Mouse (Mus musculus) right cerebral cortex, adult 2 months (tissue): ENCODE results near the gene Gm5039.
"Not testable (repeated sequence)": the region's sequence is repeated elsewhere in the genome, so short reads cannot be mapped to it uniquely, and the experiment has no call there.

ENCODE experiments used
- DNase-seq, 2 experiments: peaks; one replicate each; pipeline ENCODE4 v3.0.0; 2021 to 2022; ENCODE audit warnings: low spot score in 2 of 2

Gm5039 gene

DNA sequence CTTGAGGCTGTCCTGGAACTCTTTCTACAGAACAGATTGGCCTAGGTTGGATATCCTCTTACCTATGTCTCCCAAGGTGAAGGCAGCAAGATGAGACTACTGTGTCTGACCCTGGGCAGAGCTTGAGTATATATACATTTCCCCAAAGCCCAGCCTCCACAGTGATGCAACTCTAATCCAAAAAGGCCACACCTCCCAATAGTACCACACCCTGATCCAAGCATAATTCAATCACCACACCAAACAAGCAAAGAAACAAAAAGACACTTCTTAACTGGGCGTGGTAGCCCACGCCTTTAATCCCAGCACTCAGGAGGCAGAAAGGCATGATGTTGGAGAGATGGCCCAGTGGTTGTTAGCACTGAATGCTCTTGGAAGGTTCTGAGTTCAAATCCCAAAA is at the start of gene Gm5039:
Gene Gm5039, minus strand, starts transcription at position 101 of the 400 bp plus-strand sequence.
- not testable (repeated sequence) for DNase-seq

DNA sequence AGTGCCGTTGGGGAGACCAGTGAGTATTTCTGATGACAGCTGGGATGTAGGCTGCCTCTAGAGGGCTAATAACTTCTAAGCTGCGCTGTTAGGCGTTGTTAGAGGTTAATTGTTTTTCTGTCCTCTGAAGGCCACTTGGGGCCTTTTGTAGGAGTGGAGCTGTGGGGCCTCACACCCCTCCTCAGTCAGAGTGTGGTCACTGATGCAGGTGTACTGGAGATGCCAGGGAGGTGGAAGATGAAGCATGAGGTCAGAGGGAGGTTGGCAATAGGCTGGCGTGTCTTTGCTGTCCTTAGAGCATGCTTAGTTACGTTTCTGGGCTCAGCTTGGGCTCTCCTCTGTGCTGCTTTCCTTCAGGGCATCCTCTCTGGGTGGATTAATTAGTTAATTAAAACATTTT is 48.2 kb upstream of the Gm5039 start:
- DNase-seq: no peak

DNA sequence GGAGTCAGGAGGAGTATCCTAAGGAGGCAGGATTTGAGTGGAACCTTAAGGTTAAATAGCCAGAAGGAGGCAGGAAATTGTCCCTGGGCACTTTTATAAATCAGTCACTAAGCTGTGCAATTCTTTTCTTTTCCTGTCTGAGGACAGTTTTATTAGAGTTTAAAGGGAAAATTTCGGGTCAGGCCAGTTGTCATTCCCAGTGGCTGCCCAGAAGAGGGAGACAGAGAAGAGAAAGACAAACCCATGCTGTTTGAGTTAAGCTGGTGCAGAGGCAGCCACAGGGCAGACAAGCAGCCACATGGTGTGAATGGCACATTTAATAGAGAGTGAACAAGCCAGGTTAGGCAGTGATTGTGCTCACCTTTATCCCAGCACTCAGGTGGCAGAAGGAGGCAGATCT is 46.5 kb upstream of the Gm5039 start:
- not testable (repeated sequence) for DNase-seq

DNA sequence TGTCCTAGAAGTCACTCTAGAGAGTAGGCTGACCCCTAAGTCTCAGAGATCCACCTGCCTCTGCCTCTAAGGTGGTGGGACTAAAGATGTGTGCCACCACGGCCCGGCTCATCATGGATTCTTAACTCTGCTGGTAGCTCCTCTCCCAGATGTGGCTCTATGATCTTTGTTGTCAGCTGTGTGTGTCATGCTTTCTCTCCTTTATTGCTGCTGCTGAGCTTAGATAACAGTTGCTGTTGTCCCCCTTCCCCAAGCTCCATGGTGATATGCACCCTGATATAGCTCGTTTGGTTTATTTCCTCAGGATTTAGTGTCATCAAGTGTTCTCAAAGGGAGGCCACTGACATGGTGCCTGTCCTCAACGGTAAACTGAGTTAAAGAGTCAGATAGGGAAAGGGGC is 45.9 kb upstream of the Gm5039 start:
- DNase-seq: not testable (repeated sequence)

DNA sequence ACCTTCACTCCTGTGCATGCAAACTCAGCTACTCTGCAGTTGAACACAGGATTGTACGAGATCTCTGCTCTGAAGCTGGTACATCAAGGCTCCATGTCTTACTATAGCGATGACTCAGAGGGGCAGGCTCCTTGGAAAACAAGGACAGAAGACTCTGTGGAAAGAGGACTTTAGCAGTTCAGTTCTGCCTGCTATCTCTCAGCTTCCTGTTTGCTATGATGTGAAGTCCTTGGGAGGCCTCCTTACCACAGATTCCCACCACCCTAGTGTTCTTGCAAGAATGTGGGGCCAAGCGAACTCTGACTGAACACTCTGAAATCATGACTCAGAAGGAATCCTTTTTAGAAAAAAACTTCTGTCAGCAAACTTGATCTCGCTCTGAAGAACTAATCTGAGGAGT is 44.8 kb upstream of the Gm5039 start:
- DNase-seq: no peak

DNA sequence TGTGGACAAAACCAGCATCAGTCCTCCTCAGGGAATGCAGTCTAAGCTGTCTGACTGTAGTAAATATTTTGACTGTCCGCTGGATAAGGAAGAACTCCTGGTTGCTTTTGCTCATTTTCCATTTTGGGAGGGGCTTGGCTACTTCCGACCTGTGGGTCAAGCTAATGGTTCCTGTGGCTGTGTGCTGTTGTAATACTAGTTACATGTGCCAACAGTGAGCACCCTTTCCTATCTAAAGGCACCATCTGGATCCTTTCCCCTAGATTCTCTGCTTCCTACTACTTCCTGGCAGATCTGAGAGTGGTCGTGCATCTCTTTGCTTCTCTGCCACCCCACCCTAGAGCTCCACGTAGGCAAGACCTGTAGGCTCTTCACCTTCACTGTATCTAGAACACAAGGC is 43.8 kb upstream of the Gm5039 start:
- DNase-seq: no peak

DNA sequence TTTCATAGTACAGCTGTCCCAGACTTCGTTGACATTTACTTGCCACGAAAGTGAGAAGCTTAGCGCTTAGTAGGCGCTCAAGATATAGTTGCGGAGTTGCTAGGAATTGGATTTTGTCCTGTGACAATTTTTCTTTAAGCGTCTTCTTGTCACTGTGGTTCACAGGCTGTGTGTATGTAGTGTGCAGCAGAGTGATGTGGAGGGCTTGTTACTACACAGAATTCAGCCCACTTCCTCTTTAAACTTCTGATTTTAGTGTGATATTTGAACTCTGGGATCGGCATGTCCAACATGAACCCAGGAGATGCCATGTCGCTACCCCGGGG is 37.3 kb upstream of the Gm5039 start:
- no peak for DNase-seq

DNA sequence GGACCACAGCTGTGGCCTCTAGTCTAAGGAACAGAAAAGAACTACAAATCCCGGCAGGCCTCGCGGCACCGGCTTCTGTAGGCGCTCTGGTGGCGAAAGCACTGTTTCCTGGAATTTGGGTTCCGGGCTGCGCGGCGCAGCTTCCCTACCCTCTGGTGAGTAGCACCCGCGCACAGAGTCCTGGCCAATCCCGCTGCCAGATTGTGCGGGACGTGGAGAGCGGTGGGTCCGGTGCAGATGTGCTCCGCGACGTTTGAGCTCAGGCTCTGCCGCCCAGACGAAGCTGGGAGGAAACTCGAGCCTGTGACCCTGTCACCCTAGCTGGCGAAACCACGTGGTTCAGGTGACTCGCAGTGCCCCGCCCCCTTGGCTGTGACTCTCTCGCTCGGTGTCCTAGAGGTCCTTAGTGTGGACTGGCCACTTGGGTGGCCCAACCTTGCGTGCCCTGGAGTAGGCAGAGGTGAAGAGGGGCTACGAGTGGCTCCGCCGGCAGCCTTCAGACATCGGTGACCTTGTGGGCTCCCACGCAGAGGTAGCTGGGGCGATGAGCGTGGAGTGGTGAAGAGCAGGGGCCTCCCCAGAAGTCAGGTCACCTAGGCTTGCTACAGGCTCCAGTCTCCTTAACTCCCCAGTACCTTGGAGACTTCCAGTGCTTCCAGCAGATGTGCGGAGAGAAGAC is 36.8 kb upstream of the Gm5039 start, which contains the start of gene Adck1:
Gene Adck1, plus strand, starts transcription at position 114 of the 679 bp plus-strand sequence.
- DNase-seq: peak; percentile 95 to 98

DNA sequence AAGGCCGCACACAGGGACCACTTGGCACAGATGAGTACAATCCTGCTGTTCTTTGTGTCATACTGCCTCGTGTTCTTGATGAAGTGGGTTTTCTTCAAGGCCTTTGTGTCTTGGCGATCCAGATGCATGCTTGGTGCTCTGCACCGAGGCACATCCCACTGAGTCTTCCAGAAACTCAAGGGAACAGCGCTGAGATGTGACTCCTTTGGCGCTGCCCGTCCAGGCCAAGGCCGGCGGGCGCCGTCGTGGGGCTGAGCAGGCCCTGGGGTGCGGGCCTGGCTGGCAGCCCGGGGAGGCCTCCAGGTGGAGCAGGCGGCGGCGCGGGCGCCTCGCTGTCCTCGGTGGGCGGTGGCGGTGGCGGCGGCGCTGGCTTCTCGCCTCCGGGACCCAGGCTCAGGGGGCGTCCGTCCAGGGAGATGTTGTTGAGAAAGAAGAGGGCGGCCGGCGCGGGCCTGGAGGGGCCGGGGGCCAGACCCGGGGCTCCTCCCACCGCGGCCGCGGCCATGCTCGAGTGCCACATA is 30.4 kb upstream of the Gm5039 start:
- no peak for DNase-seq

DNA sequence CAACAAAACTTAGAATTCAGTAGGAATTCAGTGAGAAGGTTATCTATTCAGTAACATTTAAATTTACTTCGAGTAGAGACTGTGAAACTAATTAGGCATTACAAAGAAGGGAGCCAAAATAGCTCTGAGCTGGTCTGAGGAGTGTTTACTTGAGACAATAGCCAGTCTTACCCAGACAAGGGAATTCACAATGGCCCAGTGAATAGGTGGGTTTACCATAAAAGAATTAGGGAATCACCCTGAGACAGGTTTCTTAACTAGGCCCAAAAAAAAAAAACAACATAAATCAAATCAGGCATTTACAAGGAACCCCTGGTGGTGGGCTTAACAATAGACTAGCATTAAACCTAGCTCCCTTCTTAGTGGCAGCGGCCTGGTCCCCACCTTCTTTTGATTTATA is 17.5 kb upstream of the Gm5039 start:
- not testable (repeated sequence) for DNase-seq

DNA sequence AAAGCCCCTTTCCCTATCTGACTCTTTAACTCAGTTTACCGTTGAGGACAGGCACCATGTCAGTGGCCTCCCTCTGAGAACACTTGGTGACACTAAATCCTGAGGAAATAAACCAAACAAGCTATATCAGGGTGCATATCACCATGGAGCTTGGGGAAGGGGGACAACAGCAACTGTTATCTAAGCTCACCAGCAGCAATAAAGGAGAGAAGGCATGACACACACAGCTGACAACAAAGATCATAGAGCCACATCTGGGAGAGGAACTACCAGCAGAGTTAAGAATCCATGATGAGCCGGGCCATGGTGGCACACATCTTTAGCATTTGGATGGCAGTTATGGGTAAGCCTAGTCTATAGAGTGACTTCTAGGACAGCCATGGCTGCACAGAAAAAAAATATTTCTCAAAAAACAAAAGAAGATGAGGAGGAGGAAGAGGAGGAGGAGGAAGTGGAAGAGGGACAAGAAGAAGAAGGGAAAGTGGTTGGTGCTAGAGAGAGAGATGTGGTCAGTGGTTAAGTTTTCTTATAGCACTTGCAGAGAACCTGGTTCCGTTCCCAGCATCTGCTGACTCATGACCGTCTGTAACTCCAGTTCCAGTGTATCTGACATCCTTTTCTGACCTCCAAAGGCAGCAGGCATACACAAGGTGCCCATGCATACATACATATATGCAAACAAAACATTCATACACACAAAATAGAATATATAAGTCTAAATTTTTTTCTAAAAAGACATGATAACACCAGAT is 13.0 kb upstream of the Gm5039 start:
- not testable (repeated sequence) for DNase-seq

DNA sequence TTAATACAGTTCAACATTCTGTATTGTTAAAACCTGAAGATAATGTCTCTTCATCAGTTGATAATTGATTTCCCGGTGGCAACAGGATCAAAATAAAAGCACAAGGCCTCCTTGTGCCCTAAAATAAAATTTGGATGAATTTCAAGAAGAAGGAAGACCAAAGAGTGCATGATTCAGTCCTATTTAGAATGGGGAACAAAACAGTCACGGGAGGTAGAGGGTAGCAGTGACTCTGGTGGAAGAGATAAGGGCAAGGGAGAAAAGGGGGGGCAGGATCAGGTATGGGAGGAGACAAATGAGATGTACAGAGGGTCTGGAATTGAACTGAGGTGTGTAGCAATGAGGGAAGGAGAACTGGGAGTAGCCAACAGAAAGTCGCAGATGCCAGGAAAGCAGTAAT is 9.3 kb downstream of the Gm5039 start:
- DNase-seq: no peak

DNA sequence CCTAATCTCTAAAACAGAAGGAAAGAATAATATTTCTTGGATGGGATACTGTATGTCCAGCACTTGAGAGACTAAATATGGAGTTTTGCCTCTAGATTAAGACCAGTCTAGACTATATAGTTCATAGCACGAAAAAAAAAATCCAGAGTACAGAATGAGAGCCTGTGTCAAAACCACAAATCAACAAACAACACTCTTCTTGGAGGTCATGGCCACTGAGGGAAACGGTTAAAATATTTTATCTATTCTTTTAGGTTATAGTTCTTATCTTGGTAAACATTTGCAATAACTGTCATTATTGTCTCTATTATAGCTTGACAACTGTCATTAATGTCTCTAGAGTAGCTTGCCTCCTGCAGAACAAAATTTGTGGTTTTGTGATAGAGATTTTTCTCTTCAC is 26.7 kb downstream of the Gm5039 start:
- DNase-seq: not testable (repeated sequence)

DNA sequence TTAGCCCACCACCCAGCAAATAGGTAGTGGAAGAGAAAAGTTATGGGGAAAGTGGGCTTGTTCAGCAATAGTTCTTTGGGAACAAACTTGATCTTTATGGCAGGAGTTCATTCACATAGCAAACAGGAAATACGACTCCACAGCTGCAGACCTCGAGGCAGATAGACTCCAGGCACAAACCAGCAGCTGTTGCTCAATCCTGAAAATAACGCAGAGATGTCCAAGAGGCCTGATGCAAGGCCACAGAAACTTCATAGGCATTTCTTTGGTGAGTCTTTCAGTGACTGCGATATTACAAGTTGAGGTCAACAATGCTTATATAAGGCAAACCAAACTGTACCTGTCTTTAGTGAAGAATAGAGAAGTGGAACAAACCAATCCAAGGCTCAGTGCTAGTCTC is 30.7 kb downstream of the Gm5039 start:
- not testable (repeated sequence) for DNase-seq

DNA sequence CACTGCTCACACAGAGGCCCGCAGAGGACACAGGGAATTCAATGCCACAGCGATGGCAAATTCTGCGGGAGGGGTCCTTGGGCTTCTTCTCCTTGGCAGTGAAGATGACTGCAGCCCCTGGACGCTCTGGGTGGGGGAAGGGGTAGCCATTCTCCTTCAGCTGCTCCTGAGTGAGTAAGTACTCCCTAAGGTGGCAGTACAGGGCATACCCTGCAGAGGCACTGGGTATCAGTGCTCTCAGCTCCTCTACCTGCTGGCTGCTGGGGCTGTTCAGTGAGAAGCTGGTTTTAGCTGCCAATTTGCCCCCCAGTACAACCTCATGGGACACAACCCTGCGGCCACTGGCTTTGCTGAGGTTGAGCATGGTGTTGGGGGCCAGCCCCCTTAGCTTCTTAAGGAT is 38.6 kb downstream of the Gm5039 start:
- DNase-seq: not testable (repeated sequence)

DNA sequence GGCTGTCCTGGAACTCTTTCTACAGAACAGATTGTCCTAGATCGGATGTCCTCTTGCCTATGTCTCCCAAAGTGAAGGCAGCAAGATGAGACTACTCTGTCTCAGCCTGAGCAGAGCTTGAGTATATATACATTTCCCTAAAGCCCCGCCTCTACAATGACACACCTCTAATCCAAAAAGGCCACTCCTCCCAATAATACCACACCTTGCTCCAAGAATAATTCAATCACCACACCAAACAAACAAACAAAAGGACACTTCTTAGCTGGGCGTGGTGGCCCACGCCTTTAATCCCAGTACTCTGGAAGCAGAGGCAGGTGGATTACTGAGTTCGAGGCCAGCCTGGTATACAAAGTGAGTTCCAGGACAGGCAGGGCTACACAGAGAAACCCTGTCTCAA is 49.4 kb downstream of the Gm5039 start, which contains the start of gene Gm5662:
Gene Gm5662, minus strand, starts transcription at position 101 of the 400 bp plus-strand sequence.
- not testable (repeated sequence) for DNase-seq
